Mouse (Mus musculus) left cerebral cortex, postnatal 25 days (tissue): ENCODE results near the gene P2ry14. TPM values are rescaled to one million over a fixed set of nuclear protein-coding genes. Genes with fewer than 3 reads are reported as not detected.
A peak's percentile ranks its signal among the peaks of the same experiment; 100 is the strongest.
"Not testable (repeated sequence)": the region's sequence is repeated elsewhere in the genome, so short reads cannot be mapped to it uniquely, and the experiment has no call there.

Source experiments
- DNase-seq, 2 experiments: peaks; one replicate each; pipeline ENCODE4 v3.0.0; 2022; ENCODE audit warnings: low spot score in 2 of 2, mixed read lengths in 1 of 2
- intact Hi-C: fragments of 180-260 bp; cut with DNase I; formaldehyde crosslinking; loops from one replicate; pipeline ENCODE4 v1.15.1; 2025
- total RNA-seq, 2 experiments: library from RNA; stranded (reverse); gene quantifications; 2 replicates each; pipeline ENCODE4 v1.2.3; 2021

Gene P2ry14
- total RNA-seq, 2 experiments from 2014 or later, result 2.3 to 2.4 TPM

GRCm38 (mm10) chr3:59150624-59151023 lies 2.8 kb downstream of the P2ry14 start:
- intact Hi-C loops, result no loop called here
- no peak for DNase-seq

- DNase-seq, result peak in 1 of 2 experiments; percentile 51
- intact Hi-C loops, result no loop called here
Observed at GRCm38 (mm10) chr3:59149646-59150045, 3.8 kb downstream of the P2ry14 start.

- no peak for DNase-seq
- intact Hi-C loops, result no loop called here
Observed at GRCm38 (mm10) chr3:59145194-59145593, 8.2 kb downstream of the P2ry14 start.

- no peak for DNase-seq
- intact Hi-C loops, result no loop called here
Observed at GRCm38 (mm10) chr3:59141507-59142305, 11.7 kb downstream of the P2ry14 start.

- DNase-seq, result peak in 1 of 2 experiments; percentile 67
Observed at GRCm38 (mm10) chr3:59140941-59141340, 12.5 kb downstream of the P2ry14 start.

GRCm38 (mm10) chr3:59140115-59140514 lies 13.3 kb downstream of the P2ry14 start:
- intact Hi-C loops, result no loop called here
- no peak for DNase-seq

More at GRCm38 (mm10) chr3:59140941-59141340, 12.5 kb downstream of the P2ry14 start:
- intact Hi-C loops, result not testable (repeated sequence)

- no peak for DNase-seq
- intact Hi-C loops, result no loop called here
Observed at GRCm38 (mm10) chr3:59139651-59140051, 13.8 kb downstream of the P2ry14 start.

- no peak for DNase-seq
Observed at GRCm38 (mm10) chr3:59138946-59139468, 14.4 kb downstream of the P2ry14 start.

GRCm38 (mm10) chr3:59135911-59136653 lies 17.3 kb downstream of the P2ry14 start:
- intact Hi-C loops, result no loop called here
- peak in 1 of 2 experiments; percentile 32 for DNase-seq

More at GRCm38 (mm10) chr3:59138946-59139468, 14.4 kb downstream of the P2ry14 start:
- intact Hi-C loops, result no loop called here

GRCm38 (mm10) chr3:59133189-59133588 lies 20.2 kb downstream of the P2ry14 start:
- no peak for DNase-seq
- intact Hi-C loops, result no loop called here

GRCm38 (mm10) chr3:59131966-59132365 lies 21.5 kb downstream of the P2ry14 start:
- intact Hi-C loops, result no loop called here
- no peak for DNase-seq

- intact Hi-C loops, result no loop called here
- no peak for DNase-seq
Observed at GRCm38 (mm10) chr3:59131081-59131480, 22.3 kb downstream of the P2ry14 start.

- intact Hi-C loops, result no loop called here
- DNase-seq, result no peak
Observed at GRCm38 (mm10) chr3:59130431-59130830, 23.0 kb downstream of the P2ry14 start.

GRCm38 (mm10) chr3:59129547-59129946 lies 23.9 kb downstream of the P2ry14 start:
- intact Hi-C loops, result no loop called here
- no peak for DNase-seq

- DNase-seq, result no peak
- intact Hi-C loops, result no loop called here
Observed at GRCm38 (mm10) chr3:59128681-59129080, 24.7 kb downstream of the P2ry14 start.

GRCm38 (mm10) chr3:59125783-59126555 lies 27.4 kb downstream of the P2ry14 start:
- intact Hi-C loops, result no loop called here

GRCm38 (mm10) chr3:59125022-59125421 lies 28.4 kb downstream of the P2ry14 start:
- intact Hi-C loops, result no loop called here
- no peak for DNase-seq

More at GRCm38 (mm10) chr3:59125783-59126555, 27.4 kb downstream of the P2ry14 start:
- DNase-seq, result no peak

GRCm38 (mm10) chr3:59121780-59122449 lies 31.5 kb downstream of the P2ry14 start:
- intact Hi-C loops, result loop anchor here (2.0 to 5.0 kb wide), 3 partner anchors 45 to 991 kb away; no protein-coding TSS in a partner anchor
- no peak for DNase-seq
